Mouse (Mus musculus) MEL (cell line): ENCODE data around the gene Hyou1. TPM values are rescaled to one million over a fixed set of nuclear protein-coding genes. Genes with fewer than 3 reads are reported as not detected.

Source experiments
- DNase-seq: peaks from one replicate; pipeline ENCODE4 v3.0.0; 2011; ENCODE audit warnings: low read depth, low spot score
- H3K27ac ChIP-seq: 2 replicates; pipeline ENCODE4 v1.5.1; 2012; ENCODE audit warnings: low read depth, mild to moderate bottlenecking, control low read depth, low read length, moderate library complexity; ENCODE audit not compliant: control insufficient read depth
- H3K27me3 ChIP-seq, 2 experiments: fragments of 150-350 bp in 1 of 2; sonication (generic) in 1 of 2; 2 replicates each; pipeline ENCODE4 v1.6.1; 2012; ENCODE audit warnings: low read length in 2 of 2, mild to moderate bottlenecking in 2 of 2, improper control_type of control experiment in 1 of 2, moderate library complexity in 1 of 2; ENCODE audit not compliant: insufficient read depth in 2 of 2, control insufficient read depth in 1 of 2
- H3K36me3 ChIP-seq, 2 experiments: 2 replicates each; pipeline ENCODE4 v1.6.1; 2012 to 2014; ENCODE audit warnings: low read length in 2 of 2, improper control_type of control experiment in 1 of 2, inconsistent platforms in 1 of 2, mild to moderate bottlenecking in 1 of 2; ENCODE audit not compliant: insufficient read depth in 2 of 2, control insufficient read depth in 1 of 2
- H3K4me1 ChIP-seq, 2 experiments: fragments of 150-350 bp in 1 of 2; sonication (generic) in 1 of 2; 2 replicates each; pipeline ENCODE4 v1.6.1; 2012; ENCODE audit warnings: low read length in 2 of 2, improper control_type of control experiment in 1 of 2, mild to moderate bottlenecking in 1 of 2; ENCODE audit not compliant: insufficient read depth in 2 of 2, control insufficient read depth in 1 of 2
- H3K4me3 ChIP-seq, 2 experiments: fragments of 150-350 bp in 1 of 2; sonication (generic) in 1 of 2; 2 replicates each; pipeline ENCODE4 v1.5.1; 2012; ENCODE audit warnings: low read depth in 2 of 2, low read length in 2 of 2, mild to moderate bottlenecking in 2 of 2, moderate library complexity in 2 of 2, control low read depth in 1 of 2, improper control_type of control experiment in 1 of 2; ENCODE audit not compliant: control insufficient read depth in 1 of 2, insufficient read depth in 1 of 2
- H3K79me2 ChIP-seq: 2 replicates; pipeline ENCODE4 v1.6.1; 2012; ENCODE audit warnings: mild to moderate bottlenecking, low read length, moderate library complexity; ENCODE audit not compliant: control insufficient read depth, poor library complexity, insufficient read depth
- H3K9ac ChIP-seq: 2 replicates; pipeline ENCODE4 v1.6.1; 2012; ENCODE audit warnings: low read depth, mild to moderate bottlenecking, control low read depth, low read length, moderate library complexity; ENCODE audit not compliant: control insufficient read depth, poor library complexity, severe bottlenecking
- H3K9me3 ChIP-seq: fragments of 150-350 bp; sonication (generic); replicated peaks from 2 replicates; pipeline ENCODE4 v1.6.1; 2012; ENCODE audit warnings: mild to moderate bottlenecking, low read length, improper control_type of control experiment, moderate library complexity; ENCODE audit not compliant: insufficient read depth
- BHLHE40 ChIP-seq: IDR thresholded peaks from 2 replicates; pipeline ENCODE4 v1.6.1; 2012; ENCODE audit warnings: low read depth, mild to moderate bottlenecking, inconsistent platforms, low read length, improper control_type of control experiment, borderline replicate concordance
- CHD1 ChIP-seq: IDR thresholded peaks from 2 replicates; pipeline ENCODE4 v1.6.1; 2012; ENCODE audit warnings: low read depth, mild to moderate bottlenecking, inconsistent platforms, low read length, improper control_type of control experiment
- CHD2 ChIP-seq: IDR thresholded peaks from 2 replicates; pipeline ENCODE4 v1.6.1; 2011; ENCODE audit warnings: low read length, improper control_type of control experiment
- CTCF ChIP-seq, 3 experiments: IDR thresholded peaks in 2 of 3; conservative IDR thresholded peaks in 1 of 3; 2 replicates each; pipeline ENCODE4 v1.5.1; 2011 to 2012; ENCODE audit warnings: low read length in 3 of 3, low read depth in 2 of 3, mild to moderate bottlenecking in 2 of 3, improper control_type of control experiment in 1 of 3, inconsistent platforms in 1 of 3, mixed read lengths in 1 of 3, moderate library complexity in 1 of 3; ENCODE audit not compliant: control insufficient read depth in 1 of 3, insufficient read depth in 1 of 3, poor library complexity in 1 of 3, severe bottlenecking in 1 of 3
- E2F4 ChIP-seq: IDR thresholded peaks from 2 replicates; pipeline ENCODE4 v1.6.1; 2011; ENCODE audit warnings: low read depth, low read length, improper control_type of control experiment, borderline replicate concordance
- ELF1 ChIP-seq: IDR thresholded peaks from 2 replicates; pipeline ENCODE4 v1.6.1; 2014; ENCODE audit warnings: low read depth, mild to moderate bottlenecking, inconsistent platforms, low read length, improper control_type of control experiment, moderate library complexity
- EP300 ChIP-seq, 2 experiments: IDR thresholded peaks; 2 replicates each; pipeline ENCODE4 v1.6.1; 2011; ENCODE audit warnings: improper control_type of control experiment in 2 of 2, low read length in 2 of 2, low read depth in 1 of 2, mild to moderate bottlenecking in 1 of 2
- GABPA ChIP-seq: IDR thresholded peaks from 2 replicates; pipeline ENCODE4 v1.6.1; 2012; ENCODE audit warnings: low read depth, mild to moderate bottlenecking, inconsistent platforms, low read length, improper control_type of control experiment, moderate library complexity
- GATA1 ChIP-seq: IDR thresholded peaks from 2 replicates; pipeline ENCODE4 v1.6.1; 2011; ENCODE audit warnings: low read depth, low read length, improper control_type of control experiment
- HCFC1 ChIP-seq: IDR thresholded peaks from 2 replicates; pipeline ENCODE4 v1.6.1; 2012; ENCODE audit warnings: low read depth, mild to moderate bottlenecking, inconsistent platforms, low read length, improper control_type of control experiment, moderate library complexity
- JUND ChIP-seq: IDR thresholded peaks from 2 replicates; pipeline ENCODE4 v1.6.1; 2011; ENCODE audit warnings: low read depth, mild to moderate bottlenecking, improper control_type of control experiment, low read length
- KAT2A ChIP-seq: conservative IDR thresholded peaks from 2 replicates; pipeline ENCODE4 v1.6.1; 2012; ENCODE audit warnings: low read depth, low read length, improper control_type of control experiment, inconsistent platforms
- MAFK ChIP-seq: IDR thresholded peaks from 2 replicates; pipeline ENCODE4 v1.6.1; 2011; ENCODE audit warnings: low read depth, mild to moderate bottlenecking, low read length, improper control_type of control experiment, borderline replicate concordance
- MAX ChIP-seq: IDR thresholded peaks from 2 replicates; pipeline ENCODE4 v1.6.1; 2011; ENCODE audit warnings: low read length, improper control_type of control experiment
- MAZ ChIP-seq: IDR thresholded peaks from 2 replicates; pipeline ENCODE4 v1.6.1; 2012; ENCODE audit warnings: low read depth, mild to moderate bottlenecking, inconsistent platforms, low read length, improper control_type of control experiment
- MXI1 ChIP-seq: IDR thresholded peaks from 2 replicates; pipeline ENCODE4 v1.6.1; 2011; ENCODE audit warnings: mild to moderate bottlenecking, low read depth, low read length, improper control_type of control experiment
- MYB ChIP-seq: IDR thresholded peaks from 2 replicates; pipeline ENCODE4 v1.6.1; 2011; ENCODE audit warnings: mild to moderate bottlenecking, low read depth, low read length, improper control_type of control experiment
- MYC ChIP-seq: IDR thresholded peaks from 2 replicates; pipeline ENCODE4 v1.6.1; 2011; ENCODE audit warnings: low read depth, mild to moderate bottlenecking, low read length, improper control_type of control experiment, moderate library complexity
- NELFE ChIP-seq: IDR thresholded peaks from 2 replicates; pipeline ENCODE4 v1.6.1; 2011; ENCODE audit warnings: low read depth, low read length, improper control_type of control experiment
- NRF1 ChIP-seq: IDR thresholded peaks from 2 replicates; pipeline ENCODE4 v1.6.1; 2014; ENCODE audit warnings: low read depth, mild to moderate bottlenecking, inconsistent platforms, low read length, improper control_type of control experiment, moderate library complexity; ENCODE audit not compliant: poor library complexity, insufficient read depth, severe bottlenecking
- POLR2A ChIP-seq, 2 experiments: IDR thresholded peaks; 2 replicates each; pipeline ENCODE4 v1.6.1; 2011 to 2012; ENCODE audit warnings: low read length in 2 of 2, mild to moderate bottlenecking in 2 of 2, control low read depth in 1 of 2, improper control_type of control experiment in 1 of 2, low read depth in 1 of 2, moderate library complexity in 1 of 2; ENCODE audit not compliant: control insufficient read depth in 1 of 2, insufficient read depth in 1 of 2, poor library complexity in 1 of 2
- POLR2AphosphoS2 ChIP-seq: IDR thresholded peaks from 2 replicates; pipeline ENCODE4 v1.6.1; 2011; ENCODE audit warnings: low read length, improper control_type of control experiment
- POLR2AphosphoS5 ChIP-seq: IDR thresholded peaks from 2 replicates; pipeline ENCODE4 v1.6.1; 2012; ENCODE audit warnings: low read depth, borderline replicate concordance, mild to moderate bottlenecking, inconsistent platforms, low read length, moderate library complexity, mixed read lengths
- RAD21 ChIP-seq: IDR thresholded peaks from 2 replicates; pipeline ENCODE4 v1.6.1; 2011; ENCODE audit warnings: mild to moderate bottlenecking, low read depth, low read length, improper control_type of control experiment
- RCOR1 ChIP-seq: IDR thresholded peaks from 2 replicates; pipeline ENCODE4 v1.6.1; 2012; ENCODE audit warnings: low read depth, mild to moderate bottlenecking, inconsistent platforms, low read length, improper control_type of control experiment
- SIN3A ChIP-seq: IDR thresholded peaks from 2 replicates; pipeline ENCODE4 v1.6.1; 2012; ENCODE audit warnings: low read length, improper control_type of control experiment, inconsistent platforms
- SMC3 ChIP-seq: IDR thresholded peaks from 2 replicates; pipeline ENCODE4 v1.6.1; 2011; ENCODE audit warnings: low read depth, low read length, improper control_type of control experiment
- TAL1 ChIP-seq: IDR thresholded peaks from 2 replicates; pipeline ENCODE4 v1.6.1; 2012; ENCODE audit warnings: mild to moderate bottlenecking, inconsistent platforms, low read length, moderate library complexity, mixed read lengths
- TBP ChIP-seq: IDR thresholded peaks from 2 replicates; pipeline ENCODE4 v1.8.0; 2011; ENCODE audit warnings: low read depth, low read length, improper control_type of control experiment
- TCF12 ChIP-seq: IDR thresholded peaks from 2 replicates; pipeline ENCODE4 v1.6.1; 2014; ENCODE audit warnings: low read depth, mild to moderate bottlenecking, inconsistent platforms, low read length, improper control_type of control experiment, moderate library complexity
- UBTF ChIP-seq: IDR thresholded peaks from 2 replicates; pipeline ENCODE4 v1.6.1; 2012; ENCODE audit warnings: low read depth, mild to moderate bottlenecking, inconsistent platforms, low read length, improper control_type of control experiment, moderate library complexity, borderline replicate concordance; ENCODE audit not compliant: insufficient read depth
- USF2 ChIP-seq, 2 experiments: IDR thresholded peaks; 2 replicates each; pipeline ENCODE4 v1.6.1; 2011 to 2012; ENCODE audit warnings: improper control_type of control experiment in 2 of 2, low read length in 2 of 2, borderline replicate concordance in 1 of 2, inconsistent platforms in 1 of 2, low read depth in 1 of 2, mild to moderate bottlenecking in 1 of 2; ENCODE audit not compliant: insufficient read depth in 1 of 2
- ZC3H11A ChIP-seq: IDR thresholded peaks from 2 replicates; pipeline ENCODE4 v1.6.1; 2012; ENCODE audit warnings: low read depth, mild to moderate bottlenecking, inconsistent platforms, low read length, improper control_type of control experiment
- ZKSCAN1 ChIP-seq: IDR thresholded peaks from 2 replicates; pipeline ENCODE4 v1.6.1; 2012; ENCODE audit warnings: low read depth, mild to moderate bottlenecking, inconsistent platforms, low read length, improper control_type of control experiment, moderate library complexity
- ZMIZ1 ChIP-seq: IDR thresholded peaks from 2 replicates; pipeline ENCODE4 v1.6.1; 2012; ENCODE audit warnings: low read depth, mild to moderate bottlenecking, inconsistent platforms, low read length, improper control_type of control experiment, moderate library complexity
- ZNF384 ChIP-seq: IDR thresholded peaks from 2 replicates; pipeline ENCODE4 v1.6.1; 2012; ENCODE audit warnings: low read depth, mild to moderate bottlenecking, inconsistent platforms, low read length, improper control_type of control experiment
- polyA plus RNA-seq, 2 experiments: library from polyadenylated mRNA; stranded (reverse) in 1 of 2; unstranded in 1 of 2; fragments of >175 nt in 1 of 2; fragments of >200 nt in 1 of 2; gene quantifications; 2 replicates each; pipeline versions ENCODE4 v1.2.1 to v1.2.4; 2012; ENCODE audit warnings: low replicate concordance in 2 of 2, low read depth in 1 of 2; ENCODE audit not compliant: insufficient read length in 2 of 2, insufficient read depth in 1 of 2, missing spikeins in 1 of 2
- total RNA-seq: library from RNA; depleted of rRNA; stranded (reverse); fragments of 300-350 nt; gene quantifications from 2 replicates; pipeline ENCODE4 v1.2.3, GENCODE M21; 2012

Gene Hyou1
- total and polyA plus RNA-seq, 3 experiments, result 160 to 186 TPM; not detected in 1

DNA sequence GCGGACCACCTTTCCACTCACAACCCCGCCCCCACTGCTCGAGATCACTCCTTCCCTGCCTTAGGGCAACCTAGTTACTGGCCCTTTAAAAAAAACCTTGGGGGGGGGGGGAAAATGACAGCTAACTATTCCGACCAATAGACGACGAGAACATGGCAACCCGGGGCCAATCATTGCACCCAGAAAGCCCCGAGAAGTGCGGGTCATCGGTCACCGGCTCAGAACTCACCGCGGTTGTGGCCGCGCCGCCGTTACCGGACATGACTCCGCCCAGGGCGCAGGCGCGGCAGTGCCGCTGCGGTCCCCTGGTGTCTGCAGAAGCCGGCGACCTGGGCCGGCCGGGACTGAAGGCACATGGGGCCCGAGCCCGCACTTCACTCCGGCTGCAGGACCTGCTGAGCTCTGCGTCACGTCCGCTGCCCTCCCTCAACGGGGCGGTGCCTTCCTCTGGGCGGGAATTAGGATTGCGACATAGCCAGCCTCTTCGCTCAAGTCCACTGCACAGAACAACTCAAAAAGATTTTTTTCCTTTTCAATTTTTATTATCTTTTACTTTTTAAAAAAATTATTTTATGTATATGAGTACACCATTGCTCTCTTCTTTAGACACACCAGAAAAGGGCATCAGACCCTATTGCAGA lies 35.4 kb upstream of the Hyou1 start, which contains the start of gene Hmbs:
Gene Hmbs, minus strand, starts transcription at position 448 of the 641 bp plus-strand sequence.
- Histone ChIP-seq H3K9me3 (no peaks in the 10 kb centered on the region), H3K9ac (peak within 1 kb of the TSS; percentile 90), H3K36me3 (peaks cover 0 to 27% of the 10 kb centered on the region in 2 experiments; a peak in 2 of 4 replicates), H3K4me3 (peak within 1 kb of the TSS; percentile 69 to 71), H3K79me2 (peaks cover 25% of the 10 kb centered on the region), H3K27me3 (no peaks in the 10 kb centered on the region), H3K4me1 (peaks cover 8 to 25% of the 10 kb centered on the region in 2 experiments), H3K27ac (peak within 1 kb of the TSS; percentile 95)
- peak; percentile 95 for DNase-seq
- TF ChIP-seq E2F4 (peak; percentile 94), GATA1 (no peak), SIN3A (peak; percentile 50), EP300 (IDR thresholded peaks at IDR 0.05; ENCODE audit: low read depth in 1 of 2, low read length in 2 of 2) (no peak), GABPA (no peak), ZKSCAN1 (no peak), TBP (peak; percentile 66), CHD1 (no peak), RAD21 (no peak), POLR2AphosphoS5 (no peak), NRF1 (peak; percentile 62), MAX (no peak), USF2 (IDR thresholded peaks at IDR 0.05; ENCODE audit: borderline replicate concordance in 1 of 2, insufficient read depth in 1 of 2, low read depth in 1 of 2, low read length in 2 of 2) (no peak), NELFE (peak; percentile 85), MYC (peak; percentile 78; the same call in 1 of the 2 replicates), CHD2 (no peak; the same call in none of the 2 replicates), SMC3 (no peak), HCFC1 (peak; percentile 78), ZNF384 (peak; percentile 75), BHLHE40 (no peak), MYB (no peak), POLR2A (IDR thresholded peaks at IDR 0.05; ENCODE audit: control insufficient read depth in 1 of 2, insufficient read depth in 1 of 2, low read depth in 1 of 2, low read length in 2 of 2, poor library complexity in 1 of 2) (peak; percentile 83 to 86; a peak in 3 of 4 replicates), TCF12 (peak; percentile 29; the same call in 1 of the 2 replicates), JUND (no peak), ELF1 (no peak), RCOR1 (no peak), CTCF (IDR thresholded peaks at IDR 0.05 in 2 of 3, conservative IDR thresholded peaks at IDR 0.05 in 1 of 3; ENCODE audit: control insufficient read depth in 1 of 3, insufficient read depth in 1 of 3, low read depth in 2 of 3, low read length in 3 of 3, poor library complexity in 1 of 3, severe bottlenecking in 1 of 3) (no peak), ZC3H11A (no peak), ZMIZ1 (peak; percentile 37; the same call in 1 of the 2 replicates), KAT2A (no peak; the same call in 1 of the 2 replicates), UBTF (no peak), MAZ (no peak; the same call in none of the 2 replicates), MXI1 (peak; percentile 44; the same call in 1 of the 2 replicates), MAFK (no peak), POLR2AphosphoS2 (peak; percentile 57; the same call in 1 of the 2 replicates), TAL1 (no peak)
